Mouse (Mus musculus): ENCODE data around the gene Bpifb2.

Bpifb2 gene

GRCm38 (mm10) chr2:153933311-153933710, 58.5 kb downstream of the Bpifb2 start:
- no peak for DNase-seq

- no peak for DNase-seq
Observed at GRCm38 (mm10) chr2:153935348-153935747, 60.5 kb downstream of the Bpifb2 start.

GRCm38 (mm10) chr2:153937843-153938242, 63.0 kb downstream of the Bpifb2 start, which contains the start of gene Bpifb4:
Gene Bpifb4 (plus strand): TSS chr2:153938212.
- no peak for DNase-seq

- DNase-seq, result peak; percentile 59 to 63
Observed at GRCm38 (mm10) chr2:153943537-153943936, 68.7 kb downstream of the Bpifb2 start.

- no peak for DNase-seq
Observed at GRCm38 (mm10) chr2:153944567-153944966, 69.7 kb downstream of the Bpifb2 start.

Data from kidney, postnatal 4 days (tissue).